Mouse (Mus musculus) embryonic fibroblast, embryonic 13.5 days (primary cell): ENCODE measurements at regions not wholly inside any gene's neighbourhood (a gene's known extent, or its start where the extent isn't known, plus 50 kb on each side); places are given as distances from the start of the nearest gene placed in this dataset.

ENCODE experiments used
- CTCF ChIP-seq: IDR thresholded peaks from 2 replicates; pipeline ENCODE4 v1.5.1; 2011; ENCODE audit warnings: mild to moderate bottlenecking, control low read depth, low read length, moderate library complexity, borderline replicate concordance; ENCODE audit not compliant: insufficient read depth
- POLR2A ChIP-seq: IDR thresholded peaks from 2 replicates; pipeline ENCODE4 v1.6.1; 2011; ENCODE audit warnings: low read depth, mild to moderate bottlenecking, control low read depth, low read length, moderate library complexity

DNA sequence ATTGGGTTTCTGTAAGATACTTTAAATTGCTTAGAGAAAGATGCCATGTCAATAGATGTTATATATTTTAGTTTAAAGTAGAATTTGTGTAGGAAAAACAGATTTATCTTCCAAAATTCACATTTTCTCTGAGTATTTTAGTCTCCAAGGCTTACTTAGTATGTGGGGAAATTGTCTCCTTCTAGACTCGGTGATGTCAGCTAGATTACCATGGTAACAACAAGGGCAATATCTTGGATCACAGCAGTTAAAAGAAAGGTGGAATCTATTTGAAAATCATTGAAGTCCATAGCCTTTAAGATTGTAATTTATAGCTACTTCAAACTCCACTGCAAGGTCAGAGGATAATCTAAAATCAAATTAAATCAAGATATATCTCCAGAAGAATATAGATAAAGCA is 83.2 kb upstream of the Rgs4 start:
- TF ChIP-seq CTCF (no peak), POLR2A (no peak)
